Mouse (Mus musculus) adrenal gland, adult 18-20 months (tissue): ENCODE measurements at regions not wholly inside any gene's neighbourhood (a gene's known extent, or its start where the extent isn't known, plus 50 kb on each side); places are given as distances from the start of the nearest gene placed in this dataset.

Experiments used
- DNase-seq, 2 experiments: peaks; one replicate each; pipeline ENCODE4 v3.0.0; 2021 to 2022; ENCODE audit warnings: low spot score in 2 of 2

- DNase-seq, result no peak
Measured at GRCm38 (mm10) chr14:8952853-8953397, 286.9 kb upstream of the 4930452B06Rik start.

GRCm38 (mm10) chr14:8948751-8949150, 282.7 kb upstream of the 4930452B06Rik start:
- no peak for DNase-seq

- DNase-seq, result no peak
Measured at GRCm38 (mm10) chr14:8946851-8947625, 281.0 kb upstream of the 4930452B06Rik start.

GRCm38 (mm10) chr14:8935121-8935520, 269.1 kb upstream of the 4930452B06Rik start:
- peak in 1 of 2 experiments; percentile 17 for DNase-seq
